Mouse (Mus musculus) adrenal gland (tissue): ENCODE measurements around the gene Nck2.
"Not testable (repeated sequence)": the region's sequence is repeated elsewhere in the genome, so short reads cannot be mapped to it uniquely, and the experiment has no call there.

Source experiments
- intact Hi-C: fragments of 180-260 bp; cut with DNase I; formaldehyde crosslinking; loops from one replicate; pipeline ENCODE4 v1.15.1; 2025

The Nck2 gene

GRCm38 (mm10) chr1:43530295-43531020, 86.1 kb downstream of the Nck2 start:
- intact Hi-C loops: no loop called here

DNA sequence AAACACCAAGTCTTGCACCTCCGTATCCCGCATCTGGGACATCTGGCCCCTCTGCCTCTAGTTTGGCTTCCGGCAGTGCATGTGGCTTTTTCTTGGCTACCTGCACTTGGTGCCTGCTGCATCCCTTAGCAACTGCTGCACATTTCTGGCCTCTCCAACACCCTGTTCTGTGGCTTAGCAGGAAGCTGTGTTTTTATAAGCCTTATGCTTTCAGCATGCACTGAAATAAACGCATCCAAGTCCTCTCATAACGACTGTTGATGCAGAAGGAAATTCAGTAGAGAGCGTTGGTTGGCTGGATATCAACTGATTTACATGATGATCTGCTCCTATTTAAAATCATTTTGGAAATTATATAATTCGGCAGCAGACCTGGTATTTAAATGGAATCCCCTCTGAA, 86.9 kb downstream of the Nck2 start:
- intact Hi-C loops: no loop called here

DNA sequence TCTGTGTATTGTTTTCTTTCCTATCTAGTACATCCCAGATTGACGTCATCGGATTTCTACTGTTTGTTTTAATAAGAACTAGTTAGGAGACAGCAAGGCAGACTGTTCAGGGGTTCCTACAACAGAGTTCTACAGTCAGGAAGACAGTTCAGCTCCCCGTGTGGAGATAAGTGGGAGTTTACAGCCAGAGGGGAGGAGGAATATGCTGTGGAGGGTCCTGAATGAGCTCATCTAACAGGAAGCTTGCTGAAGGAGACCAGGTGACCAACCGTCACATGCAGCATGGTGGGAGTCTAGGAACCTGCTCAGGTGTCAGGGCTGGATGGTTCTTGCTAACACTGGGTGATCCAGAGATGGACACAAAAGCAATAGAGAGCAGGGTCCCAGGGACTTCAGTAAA, 87.9 kb downstream of the Nck2 start:
- intact Hi-C loops: no loop called here

- intact Hi-C loops: not testable (repeated sequence)
Observed at GRCm38 (mm10) chr1:43533497-43533896, 89.1 kb downstream of the Nck2 start.

- intact Hi-C loops: no loop called here
Observed at GRCm38 (mm10) chr1:43534060-43534760, 89.8 kb downstream of the Nck2 start.

DNA sequence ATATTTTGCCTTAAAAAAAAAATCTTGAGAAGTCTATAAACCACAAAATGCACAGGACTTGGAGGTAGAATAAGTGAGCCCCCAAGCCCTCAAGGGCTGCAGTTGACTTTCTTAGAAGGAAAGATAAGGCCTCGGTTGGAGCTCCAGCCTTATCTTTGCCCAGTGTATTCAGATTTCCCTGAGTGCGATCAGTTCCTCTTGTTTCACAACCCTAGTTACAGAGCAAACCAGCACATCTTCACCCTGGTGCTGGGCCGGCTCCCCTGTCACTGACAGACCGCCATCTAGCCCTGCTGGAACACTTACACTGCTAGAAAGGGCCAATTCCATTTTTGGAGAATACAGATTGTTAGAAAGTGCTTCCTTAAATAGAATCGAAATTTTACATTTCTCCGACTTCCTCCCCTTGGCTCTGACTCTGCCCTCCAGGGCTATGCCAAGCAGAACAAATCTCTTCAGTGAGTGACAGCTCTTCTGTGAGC, 91.2 kb downstream of the Nck2 start:
- intact Hi-C loops: no loop called here

- intact Hi-C loops: no loop called here
Observed at GRCm38 (mm10) chr1:43536266-43536665, 91.9 kb downstream of the Nck2 start.

DNA sequence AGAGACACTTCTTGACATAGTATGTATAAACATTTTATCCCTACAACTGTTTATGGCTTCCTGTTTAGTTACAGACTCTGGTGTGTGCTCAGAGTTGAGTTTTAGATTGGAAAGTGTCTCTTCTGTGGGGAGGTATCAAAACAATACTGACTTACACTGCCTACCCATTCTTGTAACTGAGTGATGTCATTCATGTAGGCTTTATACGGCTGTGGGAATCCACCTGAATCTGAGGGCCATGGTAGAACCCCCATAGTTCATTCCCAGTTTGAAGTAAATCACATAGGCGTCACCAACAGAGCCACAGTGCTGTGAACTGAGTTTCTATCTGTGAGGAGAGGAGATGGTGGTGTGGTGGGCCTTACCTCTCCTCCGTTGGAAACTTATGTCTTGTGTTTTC, 92.6 kb downstream of the Nck2 start:
- intact Hi-C loops: no loop called here

GRCm38 (mm10) chr1:43537496-43537895, 93.1 kb downstream of the Nck2 start:
- intact Hi-C loops: no loop called here

GRCm38 (mm10) chr1:43538716-43539115, 94.3 kb downstream of the Nck2 start:
- intact Hi-C loops: no loop called here

- intact Hi-C loops: loop anchor here (5.0 kb wide), 1 partner anchor 93 kb away; no protein-coding TSS in a partner anchor
Observed at GRCm38 (mm10) chr1:43539689-43540380, 95.5 kb downstream of the Nck2 start.

DNA sequence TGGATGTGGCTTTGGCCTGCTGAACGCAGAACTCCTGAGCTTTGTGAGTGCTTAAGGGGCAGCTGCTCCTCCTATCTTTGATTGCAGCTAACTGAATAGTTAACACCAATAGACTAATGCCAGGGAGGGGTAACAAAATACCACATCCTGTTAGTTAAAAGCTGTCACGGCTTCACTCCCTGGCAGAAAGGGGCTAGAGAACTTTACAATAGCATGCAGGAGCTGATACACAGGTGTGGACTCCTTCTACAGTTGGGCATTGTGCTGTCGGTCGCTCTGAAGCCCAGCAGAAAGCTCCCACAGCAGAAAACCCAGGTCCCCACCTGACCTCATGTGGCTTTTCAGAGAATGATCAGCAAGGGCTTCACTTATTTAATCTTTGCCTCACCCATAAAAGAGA, 98.0 kb downstream of the Nck2 start:
- intact Hi-C loops: loop anchor here (5.0 kb wide), 1 partner anchor 95 kb away; no protein-coding TSS in a partner anchor

DNA sequence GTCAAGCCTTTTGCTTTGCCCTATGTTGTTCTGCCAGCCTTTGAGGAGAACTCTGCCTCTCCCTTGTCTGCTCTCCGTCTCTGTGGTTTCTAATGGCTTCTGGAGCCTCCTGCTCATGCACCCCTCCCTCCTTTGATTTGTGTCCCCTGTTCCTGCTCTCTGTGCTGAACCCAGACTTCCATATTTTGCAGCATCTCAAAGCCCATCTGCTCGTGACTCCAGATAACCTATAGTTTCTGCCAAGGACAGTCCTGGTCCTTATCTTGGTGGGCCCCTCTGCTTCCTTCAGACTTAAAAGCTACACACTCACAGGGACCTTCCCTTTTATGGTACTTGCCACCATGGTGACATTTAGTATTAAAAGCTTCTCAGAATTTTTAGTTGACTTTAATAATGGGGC, 103.3 kb downstream of the Nck2 start:
- intact Hi-C loops: no loop called here

GRCm38 (mm10) chr1:43548749-43549148, 104.4 kb downstream of the Nck2 start:
- intact Hi-C loops: no loop called here

DNA sequence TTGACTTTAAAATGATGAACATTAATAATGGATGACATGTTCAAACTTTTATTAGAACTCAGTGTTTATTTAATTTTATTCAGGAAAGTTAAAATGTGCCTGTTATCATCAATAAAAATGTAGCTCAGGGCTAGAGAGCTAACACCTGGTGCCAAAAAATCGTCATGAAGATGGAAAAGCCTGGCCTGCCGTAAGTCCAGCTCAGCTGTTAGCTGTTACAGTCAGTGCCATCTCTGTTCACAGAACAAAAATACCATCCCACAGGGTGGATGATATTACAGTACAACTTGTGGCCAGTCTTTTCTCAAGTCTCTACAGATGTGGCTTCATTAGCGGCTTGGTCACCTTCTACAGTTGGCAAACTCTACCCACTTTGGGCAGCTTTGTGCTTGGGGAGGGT, 106.1 kb downstream of the Nck2 start:
- intact Hi-C loops: no loop called here

GRCm38 (mm10) chr1:43553989-43554679, 109.8 kb downstream of the Nck2 start:
- intact Hi-C loops: not testable (repeated sequence)

DNA sequence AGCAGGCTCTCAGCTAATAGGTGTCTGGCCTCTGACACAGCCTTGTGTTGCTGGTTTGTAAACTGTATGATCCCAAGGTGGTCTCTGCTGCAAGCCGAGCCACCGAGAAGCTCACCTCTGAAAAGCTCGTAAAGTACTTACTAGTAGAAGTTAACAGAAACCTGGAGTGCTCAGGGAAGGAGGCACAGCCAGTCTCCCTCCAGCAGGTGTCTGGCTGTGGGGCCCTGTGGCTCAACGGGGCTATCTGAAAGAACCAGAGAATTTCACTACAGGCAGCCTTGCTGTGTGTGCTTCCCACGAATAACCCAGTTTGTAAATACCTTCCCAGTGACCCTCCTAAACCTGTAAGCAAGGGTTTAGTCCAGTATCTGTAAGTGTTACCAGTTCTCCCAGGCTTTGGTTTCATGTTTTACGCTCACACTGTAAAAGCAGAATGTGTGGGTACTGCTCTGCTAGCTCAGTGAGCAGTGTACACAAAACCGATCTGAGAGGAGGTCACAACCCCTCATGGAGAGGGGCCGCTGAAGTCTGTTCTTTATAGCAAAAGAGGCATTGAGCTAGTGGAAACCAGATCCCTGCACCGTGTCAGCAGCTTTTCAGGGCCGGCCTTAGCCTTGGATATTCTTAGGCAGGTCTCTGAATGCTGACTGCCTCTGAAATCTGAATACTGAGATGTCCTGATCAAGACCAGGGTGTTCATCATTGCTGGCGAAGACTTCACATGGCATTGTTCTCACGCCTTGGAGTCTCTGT, 111.0 kb downstream of the Nck2 start:
- intact Hi-C loops: no loop called here

DNA sequence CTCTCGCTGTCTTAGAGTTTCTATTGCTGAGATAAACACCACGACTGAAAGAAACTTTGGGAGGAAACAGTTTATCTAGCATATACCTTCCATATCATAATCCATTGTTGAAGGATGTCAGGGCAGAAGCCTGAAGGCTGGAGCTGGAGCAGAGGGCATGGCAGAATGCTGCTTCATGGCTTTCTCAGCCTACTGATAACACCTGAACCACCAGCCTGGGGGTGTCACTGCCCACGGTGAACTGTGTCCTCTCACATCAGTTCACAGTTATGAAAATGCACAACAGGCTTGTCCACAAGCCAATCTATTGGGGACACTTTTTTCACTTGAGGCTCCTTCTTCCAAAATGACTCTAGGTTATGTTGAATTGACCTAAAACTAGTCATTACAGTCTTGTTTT, 114.0 kb downstream of the Nck2 start:
- intact Hi-C loops: no loop called here

DNA sequence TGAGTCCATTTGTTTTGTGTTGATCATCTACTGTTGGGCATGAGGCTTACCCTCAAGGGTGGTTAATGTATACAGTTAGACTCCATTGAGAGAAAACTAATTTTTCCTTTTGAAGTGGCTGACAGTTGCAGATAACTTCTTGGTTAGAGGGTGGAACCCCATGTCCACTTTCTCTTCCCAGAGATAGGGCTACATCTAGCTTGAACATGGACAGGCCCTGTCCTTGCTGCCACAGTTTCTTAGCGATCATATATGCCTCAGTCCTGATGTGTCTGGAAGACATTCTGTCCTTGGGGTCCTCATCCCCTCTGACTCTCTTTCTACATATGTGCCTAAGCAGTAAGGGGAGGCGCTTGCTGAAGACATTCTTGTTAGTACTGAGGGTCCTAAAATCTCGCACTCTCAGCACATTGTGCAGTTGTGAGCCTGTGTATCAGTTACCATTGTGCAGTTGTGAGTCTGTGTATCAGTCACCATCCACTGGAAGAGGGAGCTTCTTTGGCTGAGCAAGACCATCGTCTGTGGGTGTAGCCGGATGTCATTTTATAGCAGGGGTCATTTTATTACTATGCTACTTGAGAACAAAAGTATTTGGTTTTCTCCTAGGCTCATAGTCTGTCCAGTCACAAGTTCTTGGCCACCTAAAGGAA, 114.8 kb downstream of the Nck2 start:
- intact Hi-C loops: no loop called here

- intact Hi-C loops: no loop called here
Observed at GRCm38 (mm10) chr1:43561085-43561484, 116.7 kb downstream of the Nck2 start.
